Mouse (Mus musculus) spleen, adult 2 months (tissue): Measurements from ENCODE around the gene Mark2.

Source experiments
- CTCF ChIP-seq: fragments of 200-500 bp; IDR thresholded peaks from 2 replicates; pipeline ENCODE4 v1.5.1; 2011; ENCODE audit warnings: mild to moderate bottlenecking, inconsistent platforms; ENCODE audit not compliant: insufficient read depth, insufficient read length, insufficient replicate concordance; ENCODE audit errors: extremely low read depth
- POLR2A ChIP-seq: fragments of 200-500 bp; IDR thresholded peaks from 2 replicates; pipeline ENCODE4 v1.6.1; 2011; ENCODE audit warnings: low read depth, low read length, inconsistent platforms

GRCm38 (mm10) chr19:7266421-7266831, 75.2 kb downstream of the Mark2 start:
- TF ChIP-seq CTCF (no peak), POLR2A (no peak)
